Mouse (Mus musculus): ENCODE measurements at regions not wholly inside any gene's neighbourhood (a gene's known extent, or its start where the extent isn't known, plus 50 kb on each side); places are given as distances from the start of the nearest gene placed in this dataset.
"Not testable (repeated sequence)": the region's sequence is repeated elsewhere in the genome, so short reads cannot be mapped to it uniquely, and the experiment has no call there.

- ATAC-seq (ENCODE audit: low read depth) (no peak), DNase-seq (ENCODE audit: low spot score) (no peak)
- Histone ChIP-seq H3K9ac (ENCODE audit: low read depth, low read length) (no peak overlapping the region), H3K36me3 (ENCODE audit: control insufficient read depth, insufficient read depth, low read length) (no peaks in the 10 kb centered on the region), H3K27me3 (replicated peaks; ENCODE audit: control insufficient read depth, insufficient read depth, low read length) (no peaks in the 10 kb centered on the region), H3K4me1 (ENCODE audit: control insufficient read depth, insufficient read depth, low read length) (no peaks in the 10 kb centered on the region), H3K4me3 (ENCODE audit: low read depth, low read length) (no peak overlapping the region), H3K9me3 (ENCODE audit: control insufficient read depth, low read length) (no peaks in the 10 kb centered on the region), H3K4me2 (ENCODE audit: low read depth, low read length) (no peak overlapping the region), H3K27ac (replicated peaks; ENCODE audit: low read depth, low read length) (no peak overlapping the region)
These were observed 135.3 kb upstream of the Plxna2 start for GRCm38 (mm10) chr1:194482717-194483059.

GRCm38 (mm10) chr1:194482001-194482716 lies 135.9 kb upstream of the Plxna2 start:
- Histone ChIP-seq H3K27me3 (replicated peaks; ENCODE audit: control insufficient read depth, insufficient read depth, low read length) (no peaks in the 10 kb centered on the region), H3K36me3 (ENCODE audit: control insufficient read depth, insufficient read depth, low read length) (no peaks in the 10 kb centered on the region), H3K4me2 (ENCODE audit: low read depth, low read length) (no peak overlapping the region), H3K9me3 (ENCODE audit: control insufficient read depth, low read length) (no peaks in the 10 kb centered on the region), H3K9ac (ENCODE audit: low read depth, low read length) (no peak overlapping the region), H3K4me3 (ENCODE audit: low read depth, low read length) (no peak overlapping the region), H3K4me1 (ENCODE audit: control insufficient read depth, insufficient read depth, low read length) (no peaks in the 10 kb centered on the region), H3K27ac (replicated peaks; ENCODE audit: low read depth, low read length) (no peak overlapping the region)
- WGBS, result 74% methylated on average over 6 of the region's 6 CpGs
- ATAC-seq (ENCODE audit: low read depth), result no peak
- DNase-seq (ENCODE audit: low spot score), result no peak

DNA sequence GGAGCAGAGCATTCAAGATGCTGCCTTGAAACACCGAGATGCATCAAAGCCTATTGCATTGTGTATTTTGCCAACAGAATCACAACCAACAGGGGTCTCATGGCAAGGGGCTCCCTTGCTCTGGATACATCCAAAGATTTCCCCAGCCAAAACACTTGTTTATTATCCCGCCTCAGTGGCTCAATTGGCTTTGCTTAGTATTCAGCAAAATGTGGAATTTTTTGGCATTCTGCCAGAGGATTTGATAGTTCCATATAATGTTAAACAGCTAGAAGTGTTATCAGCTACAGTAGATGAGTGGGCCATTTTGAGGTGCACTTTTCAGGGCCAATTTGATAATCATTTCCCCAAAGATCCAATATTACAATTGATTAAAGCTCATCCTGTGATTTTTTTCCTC lies 146.7 kb upstream of the Plxna2 start:
- H3K9me3 ChIP-seq (ENCODE audit: control insufficient read depth, low read length); DNase-seq (ENCODE audit: low spot score); H3K27ac ChIP-seq (replicated peaks; ENCODE audit: low read depth, low read length); H3K4me2 ChIP-seq (ENCODE audit: low read depth, low read length); H3K36me3 ChIP-seq (ENCODE audit: control insufficient read depth, insufficient read depth, low read length); H3K4me3 ChIP-seq (ENCODE audit: low read depth, low read length); ATAC-seq (ENCODE audit: low read depth); H3K4me1 ChIP-seq (ENCODE audit: control insufficient read depth, insufficient read depth, low read length); H3K27me3 ChIP-seq (replicated peaks; ENCODE audit: control insufficient read depth, insufficient read depth, low read length); H3K9ac ChIP-seq (ENCODE audit: low read depth, low read length): not testable (repeated sequence)
- 90% methylated on average over 2 of the region's 2 CpGs for WGBS

- Histone ChIP-seq H3K4me1 (ENCODE audit: control insufficient read depth, insufficient read depth, low read length) (no peaks in the 10 kb centered on the region), H3K36me3 (ENCODE audit: control insufficient read depth, insufficient read depth, low read length) (no peaks in the 10 kb centered on the region), H3K4me2 (ENCODE audit: low read depth, low read length) (no peak overlapping the region), H3K9me3 (ENCODE audit: control insufficient read depth, low read length) (no peaks in the 10 kb centered on the region), H3K27me3 (replicated peaks; ENCODE audit: control insufficient read depth, insufficient read depth, low read length) (no peaks in the 10 kb centered on the region), H3K27ac (replicated peaks; ENCODE audit: low read depth, low read length) (no peak overlapping the region), H3K9ac (ENCODE audit: low read depth, low read length) (no peak overlapping the region), H3K4me3 (ENCODE audit: low read depth, low read length) (no peak overlapping the region)
- no peak for DNase-seq (ENCODE audit: low spot score)
- 80% methylated on average over 1 of the region's 1 CpGs for WGBS
- ATAC-seq (ENCODE audit: low read depth), result no peak
These were observed 165.5 kb upstream of the Plxna2 start for GRCm38 (mm10) chr1:194452480-194452879.

DNA sequence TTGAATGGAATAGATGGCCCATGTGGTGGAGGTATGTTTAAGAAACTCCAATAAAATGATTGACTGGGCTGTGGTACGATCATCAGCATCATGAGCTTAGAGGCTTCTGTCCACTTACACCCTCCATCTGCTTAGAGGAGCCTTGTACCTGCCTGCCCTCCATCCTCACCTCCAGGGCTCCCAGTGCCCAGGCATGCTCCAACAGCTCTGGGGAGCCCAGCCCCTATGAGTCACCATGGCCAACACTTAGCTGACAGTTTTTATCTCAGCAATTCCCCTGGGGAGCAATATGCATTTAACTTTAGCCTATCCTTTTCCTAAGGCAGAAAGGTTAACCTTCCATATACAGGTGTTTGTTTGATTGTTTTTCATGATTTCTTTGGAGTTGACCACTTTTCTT lies 174.3 kb upstream of the Plxna2 start:
- 77% methylated on average over 1 of the region's 1 CpGs for WGBS
- H3K27me3 ChIP-seq (replicated peaks; ENCODE audit: control insufficient read depth, insufficient read depth, low read length), result no peaks in the 10 kb centered on the region

DNA sequence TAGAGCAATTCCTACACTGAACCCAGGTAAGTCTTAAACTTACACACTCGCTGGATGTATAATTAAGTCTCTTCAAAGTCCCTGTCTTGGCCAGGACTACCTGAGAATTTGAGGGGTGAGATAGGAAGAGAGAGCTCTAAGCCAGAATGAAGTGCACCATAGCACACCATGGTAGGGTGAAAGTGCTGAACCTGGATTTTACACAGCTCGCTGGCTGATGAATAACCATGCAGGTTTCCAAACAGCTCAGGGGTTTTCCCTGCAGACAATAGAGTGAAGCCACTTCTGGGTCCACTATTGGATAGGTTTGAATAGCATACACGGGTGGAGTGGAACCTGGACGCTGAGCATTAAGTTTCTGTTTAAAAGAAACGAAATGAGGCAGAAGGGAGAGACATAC lies 180.7 kb upstream of the Plxna2 start:
- Histone ChIP-seq H3K27me3 (replicated peaks; ENCODE audit: control insufficient read depth, insufficient read depth, low read length) (no peaks in the 10 kb centered on the region), H3K9me3 (ENCODE audit: control insufficient read depth, low read length) (no peaks in the 10 kb centered on the region), H3K27ac (replicated peaks; ENCODE audit: low read depth, low read length) (no peak overlapping the region), H3K4me3 (ENCODE audit: low read depth, low read length) (no peak overlapping the region), H3K9ac (ENCODE audit: low read depth, low read length) (no peak overlapping the region), H3K4me2 (ENCODE audit: low read depth, low read length) (no peak overlapping the region), H3K36me3 (ENCODE audit: control insufficient read depth, insufficient read depth, low read length) (no peaks in the 10 kb centered on the region), H3K4me1 (ENCODE audit: control insufficient read depth, insufficient read depth, low read length) (0 out of 2 replicates have a peak, but pooled peaks cover 6% of the 10 kb centered on the region)
- no peak for ATAC-seq (ENCODE audit: low read depth)
- no peak for DNase-seq (ENCODE audit: low spot score)
- WGBS, result 71% methylated on average over 5 of the region's 5 CpGs

More for the DNA sequence above, 174.3 kb upstream of the Plxna2 start:
- ATAC-seq (ENCODE audit: low read depth) (no peak), DNase-seq (ENCODE audit: low spot score) (no peak)
- no peak overlapping the region for H3K4me3 ChIP-seq (ENCODE audit: low read depth, low read length)
- no peak overlapping the region for H3K27ac ChIP-seq (replicated peaks; ENCODE audit: low read depth, low read length)
- H3K36me3 ChIP-seq (ENCODE audit: control insufficient read depth, insufficient read depth, low read length), result no peaks in the 10 kb centered on the region
- no peak overlapping the region for H3K4me2 ChIP-seq (ENCODE audit: low read depth, low read length)
- H3K9ac ChIP-seq (ENCODE audit: low read depth, low read length), result no peak overlapping the region
- 0 out of 2 replicates have a peak, but pooled peaks cover 6% of the 10 kb centered on the region for H3K4me1 ChIP-seq (ENCODE audit: control insufficient read depth, insufficient read depth, low read length)
- H3K9me3 ChIP-seq (ENCODE audit: control insufficient read depth, low read length), result no peaks in the 10 kb centered on the region

GRCm38 (mm10) chr1:194435060-194435459 lies 183.0 kb upstream of the Plxna2 start:
- no peak overlapping the region for H3K27ac ChIP-seq (replicated peaks; ENCODE audit: low read depth, low read length)
- no peak overlapping the region for H3K4me2 ChIP-seq (ENCODE audit: low read depth, low read length)
- H3K36me3 ChIP-seq (ENCODE audit: control insufficient read depth, insufficient read depth, low read length), result no peaks in the 10 kb centered on the region
- WGBS, result 35% methylated on average over 3 of the region's 3 CpGs
- H3K9me3 ChIP-seq (ENCODE audit: control insufficient read depth, low read length), result no peaks in the 10 kb centered on the region
- H3K4me3 ChIP-seq (ENCODE audit: low read depth, low read length), result no peak overlapping the region
- H3K27me3 ChIP-seq (replicated peaks; ENCODE audit: control insufficient read depth, insufficient read depth, low read length), result no peaks in the 10 kb centered on the region
- H3K9ac ChIP-seq (ENCODE audit: low read depth, low read length), result no peak overlapping the region
- no peak for DNase-seq (ENCODE audit: low spot score)
- ATAC-seq (ENCODE audit: low read depth), result no peak
- H3K4me1 ChIP-seq (ENCODE audit: control insufficient read depth, insufficient read depth, low read length), result 0 out of 2 replicates have a peak, but pooled peaks cover 6% of the 10 kb centered on the region

DNA sequence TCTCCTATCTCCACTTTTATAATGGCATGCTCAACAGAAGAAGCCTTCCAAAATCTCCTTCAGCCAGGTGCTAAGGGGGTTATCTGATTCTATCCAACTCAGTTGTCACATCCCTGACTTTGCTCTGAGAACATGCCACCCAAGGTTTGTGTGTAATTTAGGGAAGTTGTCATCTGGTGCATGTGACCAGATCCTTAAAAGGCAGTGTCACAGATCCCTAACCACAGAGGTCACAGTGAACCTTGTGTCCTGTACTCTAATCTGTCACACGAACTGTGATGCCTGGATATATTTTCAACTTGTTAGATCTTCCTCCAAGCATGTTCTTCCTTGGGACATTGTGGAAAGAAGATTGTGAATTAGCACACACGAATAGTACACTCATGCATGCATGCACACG lies 189.4 kb upstream of the Plxna2 start:
- Histone ChIP-seq H3K36me3 (ENCODE audit: control insufficient read depth, insufficient read depth, low read length) (no peaks in the 10 kb centered on the region), H3K4me1 (ENCODE audit: control insufficient read depth, insufficient read depth, low read length) (peaks cover 13% of the 10 kb centered on the region; the same call in 1 of the 2 replicates), H3K27me3 (replicated peaks; ENCODE audit: control insufficient read depth, insufficient read depth, low read length) (no peaks in the 10 kb centered on the region), H3K4me3 (ENCODE audit: low read depth, low read length) (no peak overlapping the region), H3K27ac (replicated peaks; ENCODE audit: low read depth, low read length) (no peak overlapping the region), H3K9ac (ENCODE audit: low read depth, low read length) (no peak overlapping the region), H3K9me3 (ENCODE audit: control insufficient read depth, low read length) (no peaks in the 10 kb centered on the region), H3K4me2 (ENCODE audit: low read depth, low read length) (no peak overlapping the region)
- ATAC-seq (ENCODE audit: low read depth), result no peak
- 84% methylated on average over 3 of the region's 3 CpGs for WGBS
- no peak for DNase-seq (ENCODE audit: low spot score)

GRCm38 (mm10) chr1:194426293-194426692 lies 191.7 kb upstream of the Plxna2 start:
- WGBS, result 34% methylated on average over 6 of the region's 6 CpGs
- Histone ChIP-seq H3K4me3 (ENCODE audit: low read depth, low read length) (no peak overlapping the region), H3K9me3 (ENCODE audit: control insufficient read depth, low read length) (no peaks in the 10 kb centered on the region), H3K27me3 (replicated peaks; ENCODE audit: control insufficient read depth, insufficient read depth, low read length) (no peaks in the 10 kb centered on the region), H3K4me1 (ENCODE audit: control insufficient read depth, insufficient read depth, low read length) (peaks cover 13% of the 10 kb centered on the region; the same call in 1 of the 2 replicates), H3K36me3 (ENCODE audit: control insufficient read depth, insufficient read depth, low read length) (no peaks in the 10 kb centered on the region), H3K27ac (replicated peaks; ENCODE audit: low read depth, low read length) (no peak overlapping the region), H3K4me2 (ENCODE audit: low read depth, low read length) (no peak overlapping the region), H3K9ac (ENCODE audit: low read depth, low read length) (no peak overlapping the region)
- ATAC-seq (ENCODE audit: low read depth) (peak; percentile 85), DNase-seq (ENCODE audit: low spot score) (peak; percentile 85)
